ENCODE assay signal across 9 mouse cellular contexts in genomic region chr2:25465816-25466635, GRCm38 (mm10). TPM values are rescaled to one million over a fixed set of nuclear protein-coding genes. Genes with fewer than 3 reads are reported as not detected.
A peak's percentile ranks its signal among the peaks of the same experiment; 100 is the strongest.
DNase-seq lines count a peak whose midpoint lies in the region; ATAC-seq and TF ChIP-seq lines count a peak whose summit lies in the region.
"Had no signal": no experiment of that assay in that cellular context is flagged by ENCODE, and none has a peak within 500 bp of the region (broad histone marks: within the 10 kb centered on the region; RNA-seq: fewer than 3 reads in every experiment).

No protein-coding gene starts in this region.

- DNase-seq in forebrain, embryonic 11.5 days (ENCODE audit: low spot score), result no peak
- DNase-seq in forebrain, postnatal 0 days, result no peak
- DNase-seq in liver, result peak; percentile 20
- DNase-seq in retina, embryonic 14.5 days (ENCODE audit: low spot score), result peak; percentile 64
- DNase-seq in adrenal gland, postnatal 25 days, result no peak
- no peak for DNase-seq in urinary bladder, postnatal 25 days (ENCODE audit: low spot score)
- no peak for DNase-seq in adrenal gland, adult 18-20 months (ENCODE audit: low spot score in 2 of 2)

- H3K4me2 ChIP-seq in forebrain, embryonic 11.5 days (ENCODE audit: low read depth, low read length, severe bottlenecking), result no peak overlapping the region
- H3K4me2 ChIP-seq in forebrain, postnatal 0 days (ENCODE audit: low read depth), result no peak overlapping the region

- no peak overlapping the region for H3K4me3 ChIP-seq in forebrain, embryonic 11.5 days (ENCODE audit: low read depth, low read length)
- H3K4me3 ChIP-seq in forebrain, postnatal 0 days (ENCODE audit: low read depth, low read length), result no peak overlapping the region
- H3K4me3 ChIP-seq in brown adipose tissue, adult 24 weeks (ENCODE audit: insufficient read depth, low read depth, low read length), result no peak overlapping the region

- H3K36me3 ChIP-seq in forebrain, embryonic 11.5 days (ENCODE audit: control insufficient read depth, insufficient read depth, low read length), result no peaks in the 10 kb centered on the region
- H3K36me3 ChIP-seq in forebrain, postnatal 0 days (ENCODE audit: insufficient read depth), result no peaks in the 10 kb centered on the region

- no peak for TF ChIP-seq CTCF in forebrain, postnatal 0 days (IDR thresholded peaks at IDR 0.05; ENCODE audit: low read depth)

- 0 out of 2 replicates have a peak, but pooled peaks have one; percentile 47 for ATAC-seq in forebrain, embryonic 11.5 days (replicated peaks; ENCODE audit: low FRiP score)
- no peak for ATAC-seq in forebrain, postnatal 0 days

- 33% methylated on average over 10 of the region's 10 CpGs for whole genome bisulfite sequencing in forebrain, embryonic 11.5 days
- WGBS in forebrain, postnatal 0 days, result 31% methylated on average over 10 of the region's 10 CpGs

- H3K4me1 ChIP-seq in forebrain, embryonic 11.5 days (replicated peaks; ENCODE audit: control insufficient read depth, insufficient read depth, low read length), result no peaks in the 10 kb centered on the region
- peaks cover 5% of the 10 kb centered on the region; the same call in 1 of the 2 replicates for H3K4me1 ChIP-seq in forebrain, postnatal 0 days (ENCODE audit: insufficient read depth)
- H3K4me1 ChIP-seq in brown adipose tissue, adult 24 weeks (ENCODE audit: control insufficient read depth, insufficient read depth, insufficient read length, low read length), result peaks cover 22% of the 10 kb centered on the region

- H3K27me3 ChIP-seq in forebrain, embryonic 11.5 days (ENCODE audit: control insufficient read depth, insufficient read depth, low read length), result no peaks in the 10 kb centered on the region
- no peaks in the 10 kb centered on the region for H3K27me3 ChIP-seq in forebrain, postnatal 0 days (ENCODE audit: insufficient read depth, low read length)

- no peaks in the 10 kb centered on the region for H3K9me3 ChIP-seq in forebrain, embryonic 11.5 days (ENCODE audit: control insufficient read depth, low read length)
- no peaks in the 10 kb centered on the region for H3K9me3 ChIP-seq in forebrain, postnatal 0 days (ENCODE audit: low read length)

- no peak overlapping the region for H3K27ac ChIP-seq in forebrain, embryonic 11.5 days (ENCODE audit: low read depth, low read length)
- no peak overlapping the region for H3K27ac ChIP-seq in forebrain, postnatal 0 days (ENCODE audit: low read depth, low read length)
- peak overlapping the region; percentile 68 for H3K27ac ChIP-seq in brown adipose tissue, adult 24 weeks (replicated peaks; ENCODE audit: low read depth, low read length)

- H3K9ac ChIP-seq in forebrain, embryonic 11.5 days (ENCODE audit: low read length), result no peak overlapping the region
- no peak overlapping the region for H3K9ac ChIP-seq in forebrain, postnatal 0 days

RNA-seq across cellular contexts. Expression of gene Ptgds, which starts 3.8 kb away (rescaled TPM):
- 0.69 and 0.73 TPM in 2 replicates for polyA plus RNA-seq in forebrain, embryonic 11.5 days (2014; fragmentation: Nextera tagmentation; extraction: Ambion mirVana)
- total RNA-seq in forebrain, postnatal 0 days (2014; rRNA removed), result 1,270 and 1,729 TPM in 2 replicates
- 1,561 and 1,919 TPM in 2 replicates for polyA plus RNA-seq in forebrain, postnatal 0 days (2015; fragmentation: Nextera tagmentation; extraction: Ambion mirVana)
- 15.2 and 46.8 TPM in 2 replicates for polyA plus RNA-seq in brown adipose tissue, adult 24 weeks (2012; ENCODE audit: insufficient read depth, insufficient read length, missing spikeins)
- total RNA-seq in adrenal gland, postnatal 25 days (2021), result 3.6 and 3.8 TPM in 2 replicates
- total RNA-seq in adrenal gland, adult 18-20 months (2021), result 1 to 10 TPM; 1.1 to 3.1 TPM

RNA-seq across cellular contexts. Expression of gene Paxx, which starts 5.1 kb away (rescaled TPM):
- polyA plus RNA-seq in forebrain, embryonic 11.5 days (2014; fragmentation: Nextera tagmentation; extraction: Ambion mirVana), result 22.9 and 24.2 TPM in 2 replicates
- 154 and 164 TPM in 2 replicates for total RNA-seq in forebrain, postnatal 0 days (2014; rRNA removed)
- 151 and 154 TPM in 2 replicates for polyA plus RNA-seq in forebrain, postnatal 0 days (2015; fragmentation: Nextera tagmentation; extraction: Ambion mirVana)
- polyA plus RNA-seq in brown adipose tissue, adult 24 weeks (2012; ENCODE audit: insufficient read depth, insufficient read length, missing spikeins), result 195 and 218 TPM in 2 replicates
- 32.6 and 41.0 TPM in 2 replicates for total RNA-seq in adrenal gland, postnatal 25 days (2021)
- total RNA-seq in adrenal gland, adult 18-20 months (2021), result 10 to 100 TPM; 38.6 to 54.5 TPM

RNA-seq across cellular contexts. Expression of gene Clic3, which starts 9.4 kb away (rescaled TPM):
- 0.61 and 0.77 TPM in 2 replicates for polyA plus RNA-seq in forebrain, embryonic 11.5 days (2014; fragmentation: Nextera tagmentation; extraction: Ambion mirVana)
- 0.48 TPM in 1 of 2 replicates, not detected in the other for total RNA-seq in forebrain, postnatal 0 days (2014; rRNA removed)
- 2.5 and 3.6 TPM in 2 replicates for polyA plus RNA-seq in forebrain, postnatal 0 days (2015; fragmentation: Nextera tagmentation; extraction: Ambion mirVana)
- polyA plus RNA-seq in brown adipose tissue, adult 24 weeks (2012; ENCODE audit: insufficient read depth, insufficient read length, missing spikeins), result not detected in 2 replicates
- total RNA-seq in adrenal gland, postnatal 25 days (2021), result not detected in 2 replicates
- 1 to 10 TPM in 1 of 2 experiments, under 1 TPM in 1; 0.53 to 1.1 TPM for total RNA-seq in adrenal gland, adult 18-20 months (2021)

RNA-seq across cellular contexts. Expression of gene Lcn12, which starts 27.7 kb away (rescaled TPM):
- polyA plus RNA-seq in forebrain, embryonic 11.5 days (2014; fragmentation: Nextera tagmentation; extraction: Ambion mirVana), result not detected in 2 replicates
- total RNA-seq in forebrain, postnatal 0 days (2014; rRNA removed), result not detected in 2 replicates
- polyA plus RNA-seq in forebrain, postnatal 0 days (2015; fragmentation: Nextera tagmentation; extraction: Ambion mirVana), result not detected in 2 replicates
- polyA plus RNA-seq in brown adipose tissue, adult 24 weeks (2012; ENCODE audit: insufficient read depth, insufficient read length, missing spikeins), result not detected in 2 replicates
- not detected in 2 replicates for total RNA-seq in adrenal gland, postnatal 25 days (2021)
- not detected for total RNA-seq in adrenal gland, adult 18-20 months (2021)
- total RNA-seq: ES-E14 had no signal

RNA-seq across cellular contexts. Expression of gene Fbxw5, which starts 34.5 kb away (rescaled TPM):
- 96.1 and 102 TPM in 2 replicates for polyA plus RNA-seq in forebrain, embryonic 11.5 days (2014; fragmentation: Nextera tagmentation; extraction: Ambion mirVana)
- 120 and 140 TPM in 2 replicates for total RNA-seq in forebrain, postnatal 0 days (2014; rRNA removed)
- polyA plus RNA-seq in forebrain, postnatal 0 days (2015; fragmentation: Nextera tagmentation; extraction: Ambion mirVana), result 93.8 and 116 TPM in 2 replicates
- 41.1 and 47.3 TPM in 2 replicates for polyA plus RNA-seq in brown adipose tissue, adult 24 weeks (2012; ENCODE audit: insufficient read depth, insufficient read length, missing spikeins)
- 99.9 and 103 TPM in 2 replicates for total RNA-seq in adrenal gland, postnatal 25 days (2021)
- total RNA-seq in adrenal gland, adult 18-20 months (2021), result 10 to 100 TPM; 92.1 to 94.5 TPM

Comparison
In these comparisons a context has a peak if more than half of its experiments do, and no peak if none do; other contexts are left out.
1. DNase-seq: peak in liver (single experiment) and retina, embryonic 14.5 days (single experiment); none in forebrain, embryonic 11.5 days (single experiment), forebrain, postnatal 0 days (single experiment), adrenal gland, postnatal 25 days (single experiment), urinary bladder, postnatal 25 days (single experiment) and adrenal gland, adult 18-20 months (0 of 2).
2. RNA of gene Ptgds, which starts 3.8 kb away (total RNA-seq): 1,270 to 1,729 TPM in forebrain, postnatal 0 days; 3.6 to 3.8 TPM in adrenal gland, postnatal 25 days and 1.1 to 3.1 TPM in adrenal gland, adult 18-20 months; every median in the first group is over 100 times any median in the second.